Mouse (Mus musculus): Measurements from ENCODE around the gene Fstl3. TPM values are rescaled to one million over a fixed set of nuclear protein-coding genes. Genes with fewer than 3 reads are reported as not detected.

Gene Fstl3
- total RNA-seq, 4 experiments from 2014 or later: 2.9 to 5.8 (median 3.6) TPM

- no peak for DNase-seq (ENCODE audit: low spot score)
Measured at GRCm38 (mm10) chr10:79783920-79784800, 7.1 kb downstream of the Fstl3 start.

GRCm38 (mm10) chr10:79788386-79789158 is 11.5 kb downstream of the Fstl3 start:
- peak; percentile 81 for DNase-seq (ENCODE audit: low spot score)

- DNase-seq (ENCODE audit: low spot score): no peak
Measured at GRCm38 (mm10) chr10:79789581-79789980, 12.5 kb downstream of the Fstl3 start.

- no peak for DNase-seq (ENCODE audit: low spot score)
Measured at GRCm38 (mm10) chr10:79790861-79791260, 13.8 kb downstream of the Fstl3 start, which contains the start of gene Prss57. Prss57 (minus strand) TSS chr10:79790961.

- no peak for DNase-seq (ENCODE audit: low spot score)
Measured at GRCm38 (mm10) chr10:79792339-79793040, 15.4 kb downstream of the Fstl3 start.

GRCm38 (mm10) chr10:79793051-79793737 is 16.1 kb downstream of the Fstl3 start, which contains the start of gene Palm:
Palm (plus strand) TSS chr10:79793572.
- DNase-seq (ENCODE audit: low spot score): peak; percentile 73

- peak; percentile 48 for DNase-seq (ENCODE audit: low spot score)
Measured at GRCm38 (mm10) chr10:79793738-79794490, 16.8 kb downstream of the Fstl3 start.

- DNase-seq (ENCODE audit: low spot score): peak; percentile 94
Measured at GRCm38 (mm10) chr10:79794491-79794931, 17.4 kb downstream of the Fstl3 start.

GRCm38 (mm10) chr10:79795905-79796304 is 18.8 kb downstream of the Fstl3 start:
- no peak for DNase-seq (ENCODE audit: low spot score)

GRCm38 (mm10) chr10:79797326-79797725 is 20.3 kb downstream of the Fstl3 start:
- DNase-seq (ENCODE audit: low spot score): peak; percentile 70

GRCm38 (mm10) chr10:79798289-79798928 is 21.3 kb downstream of the Fstl3 start:
- DNase-seq (ENCODE audit: low spot score): no peak

GRCm38 (mm10) chr10:79800508-79800907 is 23.4 kb downstream of the Fstl3 start:
- no peak for DNase-seq (ENCODE audit: low spot score)

GRCm38 (mm10) chr10:79801837-79802236 is 24.8 kb downstream of the Fstl3 start:
- DNase-seq (ENCODE audit: low spot score): no peak

GRCm38 (mm10) chr10:79802331-79802971 is 25.4 kb downstream of the Fstl3 start:
- peak; percentile 71 for DNase-seq (ENCODE audit: low spot score)

GRCm38 (mm10) chr10:79803716-79804323 is 26.7 kb downstream of the Fstl3 start:
- no peak for DNase-seq (ENCODE audit: low spot score)

- DNase-seq (ENCODE audit: low spot score): peak; percentile 77
Measured at GRCm38 (mm10) chr10:79805636-79806035, 28.6 kb downstream of the Fstl3 start.

GRCm38 (mm10) chr10:79806331-79806730 is 29.3 kb downstream of the Fstl3 start:
- no peak for DNase-seq (ENCODE audit: low spot score)

- DNase-seq (ENCODE audit: low spot score): peak; percentile 57
Measured at GRCm38 (mm10) chr10:79806972-79807371, 29.9 kb downstream of the Fstl3 start.

GRCm38 (mm10) chr10:79807826-79808225 is 30.8 kb downstream of the Fstl3 start:
- peak; percentile 78 for DNase-seq (ENCODE audit: low spot score)

All from heart, adult 8-10 months (tissue).